Mouse (Mus musculus): ENCODE data around the gene Esyt1. TPM values are rescaled to one million over a fixed set of nuclear protein-coding genes. Genes with fewer than 3 reads are reported as not detected.
A peak's percentile ranks its signal among the peaks of the same experiment; 100 is the strongest.
"Not testable (repeated sequence)": the region's sequence is repeated elsewhere in the genome, so short reads cannot be mapped to it uniquely, and the experiment has no call there.

Esyt1 gene
- total RNA-seq, 2 experiments from 2014 or later = 12.5 to 17.6 TPM

- no peak for DNase-seq
These were observed 20.9 kb downstream of the Esyt1 start for GRCm38 (mm10) chr10:128504641-128505370.

GRCm38 (mm10) chr10:128504012-128504411 lies 21.7 kb downstream of the Esyt1 start:
- DNase-seq = no peak

- DNase-seq = no peak
These were observed 22.1 kb downstream of the Esyt1 start for GRCm38 (mm10) chr10:128503532-128503931.

- DNase-seq = peak; percentile 48
These were observed 23.3 kb downstream of the Esyt1 start for GRCm38 (mm10) chr10:128502341-128502740.

- DNase-seq = peak; percentile 57
These were observed 26.5 kb downstream of the Esyt1 start for GRCm38 (mm10) chr10:128499116-128499671.

- DNase-seq = peak; percentile 98
These were observed 27.1 kb downstream of the Esyt1 start, which contains the start of gene Myl6b for GRCm38 (mm10) chr10:128498590-128498989. Gene Myl6b (minus strand): TSS chr10:128498685.

GRCm38 (mm10) chr10:128497134-128497737 lies 28.4 kb downstream of the Esyt1 start:
- DNase-seq = no peak

- no peak for DNase-seq
These were observed 29.1 kb downstream of the Esyt1 start for GRCm38 (mm10) chr10:128496509-128497077.

- DNase-seq = no peak
These were observed 29.8 kb downstream of the Esyt1 start for GRCm38 (mm10) chr10:128495903-128496302.

GRCm38 (mm10) chr10:128495270-128495669 lies 30.4 kb downstream of the Esyt1 start:
- no peak for DNase-seq

GRCm38 (mm10) chr10:128494667-128495245 lies 30.9 kb downstream of the Esyt1 start:
- no peak for DNase-seq

- DNase-seq = peak; percentile 95
These were observed 31.7 kb downstream of the Esyt1 start, which contains the start of gene Myl6 for GRCm38 (mm10) chr10:128493695-128494666. Gene Myl6 (minus strand): TSS chr10:128494145.

GRCm38 (mm10) chr10:128493319-128493694 lies 32.4 kb downstream of the Esyt1 start:
- DNase-seq = no peak

GRCm38 (mm10) chr10:128492633-128493311 lies 32.9 kb downstream of the Esyt1 start:
- DNase-seq = peak; percentile 68

- not testable (repeated sequence) for DNase-seq
These were observed 33.6 kb downstream of the Esyt1 start for GRCm38 (mm10) chr10:128492051-128492450.

- no peak for DNase-seq
These were observed 34.2 kb downstream of the Esyt1 start for GRCm38 (mm10) chr10:128491495-128491894.

- no peak for DNase-seq
These were observed 34.8 kb downstream of the Esyt1 start for GRCm38 (mm10) chr10:128490912-128491311.

- no peak for DNase-seq
These were observed 35.4 kb downstream of the Esyt1 start for GRCm38 (mm10) chr10:128490232-128490631.

GRCm38 (mm10) chr10:128489785-128490184 lies 35.9 kb downstream of the Esyt1 start:
- no peak for DNase-seq

GRCm38 (mm10) chr10:128489380-128489779 lies 36.3 kb downstream of the Esyt1 start:
- DNase-seq = no peak

GRCm38 (mm10) chr10:128488776-128489175 lies 36.9 kb downstream of the Esyt1 start:
- no peak for DNase-seq

Data from gastrocnemius, postnatal 25 days (tissue).